Mouse (Mus musculus): ENCODE measurements around the gene Slc12a8. TPM values are rescaled to one million over a fixed set of nuclear protein-coding genes. Genes with fewer than 3 reads are reported as not detected.

Slc12a8 gene
- total RNA-seq, 2 experiments from 2014 or later, result 0.31 to 0.47 TPM

DNA sequence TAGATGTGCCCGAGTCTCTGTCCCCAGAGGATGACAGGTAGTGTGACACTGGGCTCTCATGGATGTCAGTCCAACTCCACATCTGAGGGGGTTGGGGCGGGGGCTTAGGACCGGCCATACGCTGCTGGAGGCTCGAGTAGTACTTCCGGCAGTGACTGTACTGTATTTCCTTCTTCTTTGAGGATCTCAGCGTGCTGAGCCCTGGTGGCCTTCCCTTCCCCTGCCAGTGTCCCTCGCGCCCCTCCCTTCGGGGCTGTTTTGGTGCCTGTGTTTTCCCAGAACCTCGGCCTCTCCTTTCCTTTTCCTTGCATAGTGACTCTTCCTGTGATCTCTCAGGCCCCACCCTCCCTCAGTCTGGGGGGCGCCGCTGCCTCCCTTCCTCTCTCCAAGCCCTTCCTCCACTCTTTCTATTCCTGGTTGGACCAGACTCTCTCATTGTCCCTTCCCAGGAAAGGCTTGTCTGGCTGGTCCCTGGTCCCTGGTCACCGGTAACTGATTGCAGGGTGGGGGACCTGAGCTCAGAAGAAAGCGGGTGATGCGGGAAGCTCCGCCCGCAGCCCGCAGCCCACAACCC lies 66.8 kb downstream of the Slc12a8 start:
- peak; percentile 77 to 88 for DNase-seq

DNA sequence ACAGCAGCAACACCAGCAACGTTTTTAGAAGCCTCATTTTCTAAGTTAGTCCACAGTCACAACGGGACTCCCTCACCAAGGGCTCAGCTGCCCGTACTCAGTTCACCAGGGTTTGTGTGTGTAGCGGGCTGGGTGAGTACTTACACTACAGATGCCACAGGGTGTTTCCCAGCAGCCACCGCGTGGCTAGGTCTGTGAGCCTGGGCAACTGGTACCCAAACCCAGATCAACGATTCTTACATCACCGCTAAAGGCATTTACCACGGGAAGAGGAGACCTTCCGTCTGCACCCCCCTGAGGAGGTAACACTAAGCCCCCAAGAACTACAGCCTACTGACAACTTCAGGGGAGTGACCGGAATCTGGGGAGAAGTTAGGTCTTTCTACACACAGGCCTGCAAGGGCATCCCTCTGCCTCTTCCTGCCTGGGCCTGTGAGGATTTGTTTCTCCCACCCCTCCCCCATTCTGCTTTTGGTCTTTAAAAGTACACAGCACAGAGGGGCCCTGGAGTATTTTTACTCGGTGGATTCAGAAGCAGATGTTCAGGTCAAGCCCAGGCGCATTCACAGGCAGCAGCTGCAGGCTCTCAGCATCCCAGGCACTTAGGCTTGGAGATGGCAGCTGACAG lies 67.4 kb downstream of the Slc12a8 start:
- peak; percentile 62 to 69 for DNase-seq

DNA sequence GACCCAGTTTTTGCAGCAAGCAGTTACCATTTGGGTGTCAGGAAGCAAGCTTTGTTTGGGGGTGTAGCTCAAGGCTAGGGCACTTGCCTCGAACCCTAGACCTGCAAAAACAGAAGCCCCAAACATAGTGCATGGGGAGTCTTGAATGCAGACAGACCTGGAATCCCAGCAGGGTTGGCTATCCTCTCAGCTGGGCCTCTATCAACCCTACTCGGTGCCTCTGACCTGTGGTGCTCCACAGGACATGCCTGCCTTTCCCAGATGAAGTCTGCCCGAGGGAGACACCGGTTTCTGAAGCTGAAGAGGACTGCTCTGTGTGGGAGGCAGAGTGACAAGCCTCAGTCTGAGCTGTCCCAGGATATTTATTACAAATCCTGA lies 67.9 kb downstream of the Slc12a8 start:
- DNase-seq, result no peak

DNA sequence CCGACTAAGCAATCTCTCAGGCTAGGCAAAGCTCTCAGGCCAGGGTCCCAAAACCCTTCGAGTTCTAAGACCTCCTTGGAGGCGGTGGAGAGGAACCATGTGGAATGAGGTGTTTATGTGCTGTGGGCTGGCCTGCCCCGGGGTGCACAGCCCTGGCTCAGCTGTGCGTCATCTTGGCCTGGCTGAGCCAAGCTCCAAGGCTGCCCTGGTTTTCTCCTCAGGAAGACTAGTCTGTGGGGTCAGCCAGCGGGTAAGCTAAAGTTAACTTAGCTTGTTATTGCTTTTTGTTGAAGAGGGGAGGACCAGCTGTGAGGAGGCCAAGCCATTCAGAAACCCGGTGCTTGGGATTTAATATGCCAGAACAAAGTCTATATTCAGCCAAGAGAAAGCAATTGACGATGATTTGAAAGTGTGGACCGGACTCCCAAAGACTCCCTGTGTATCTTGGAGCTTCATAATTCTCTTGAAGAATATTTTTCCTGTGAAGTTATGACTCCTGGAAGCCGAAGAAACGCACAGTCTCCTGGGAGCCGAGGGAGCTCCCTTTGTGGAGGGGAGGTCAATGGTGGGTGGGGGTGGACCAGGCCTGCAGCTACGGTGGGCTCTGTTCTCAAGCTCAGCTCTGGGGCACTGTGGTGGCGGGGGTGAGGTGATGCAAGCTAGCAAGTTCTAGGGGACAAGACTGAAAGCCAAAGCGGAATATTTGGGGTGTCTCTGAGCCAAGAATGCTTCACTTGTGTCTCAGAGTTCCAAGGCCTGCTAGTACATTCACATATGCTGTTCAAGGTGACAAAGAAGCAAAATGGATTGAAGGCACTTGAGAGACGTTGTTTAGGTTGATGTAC lies 70.4 kb downstream of the Slc12a8 start:
- DNase-seq, result peak; percentile 74 to 88

DNA sequence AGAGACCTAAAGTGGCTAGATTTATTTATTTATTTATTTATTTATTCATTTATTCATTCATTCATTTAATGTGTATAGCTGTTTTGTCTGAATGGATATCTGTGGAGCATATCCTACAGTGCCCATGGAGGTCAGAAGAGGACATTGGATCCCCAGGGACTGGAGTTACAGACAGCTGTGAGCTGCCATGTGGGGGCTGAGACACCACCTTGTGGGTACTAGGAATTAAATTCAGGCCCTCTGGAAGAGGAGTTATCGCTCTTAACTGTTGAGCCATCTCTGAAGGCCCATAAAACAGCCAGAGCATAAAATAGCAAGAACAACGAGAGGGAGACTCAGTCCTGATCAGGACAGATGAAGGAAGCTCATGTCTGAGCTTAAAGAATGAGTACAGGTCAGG lies 71.7 kb downstream of the Slc12a8 start:
- no peak for DNase-seq

DNA sequence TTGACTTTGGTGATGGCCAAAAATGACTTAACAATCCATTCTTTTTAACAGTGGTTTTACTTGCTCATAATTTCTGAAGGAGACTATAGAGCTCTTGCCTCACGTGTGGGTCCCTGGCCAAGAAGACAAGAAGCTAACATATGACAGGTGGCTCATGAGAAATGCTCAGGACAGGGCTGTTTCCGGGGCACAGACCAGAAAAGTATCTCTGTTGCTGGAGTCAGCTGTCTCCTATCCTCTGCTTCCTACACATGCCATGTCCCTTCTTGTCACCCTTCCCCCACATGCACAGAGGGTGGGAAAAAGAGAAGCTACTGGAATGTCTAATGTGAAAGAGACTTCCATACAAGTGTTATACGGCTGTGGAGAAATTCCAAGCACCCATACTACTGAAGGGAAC lies 73.3 kb downstream of the Slc12a8 start:
- DNase-seq, result no peak

DNA sequence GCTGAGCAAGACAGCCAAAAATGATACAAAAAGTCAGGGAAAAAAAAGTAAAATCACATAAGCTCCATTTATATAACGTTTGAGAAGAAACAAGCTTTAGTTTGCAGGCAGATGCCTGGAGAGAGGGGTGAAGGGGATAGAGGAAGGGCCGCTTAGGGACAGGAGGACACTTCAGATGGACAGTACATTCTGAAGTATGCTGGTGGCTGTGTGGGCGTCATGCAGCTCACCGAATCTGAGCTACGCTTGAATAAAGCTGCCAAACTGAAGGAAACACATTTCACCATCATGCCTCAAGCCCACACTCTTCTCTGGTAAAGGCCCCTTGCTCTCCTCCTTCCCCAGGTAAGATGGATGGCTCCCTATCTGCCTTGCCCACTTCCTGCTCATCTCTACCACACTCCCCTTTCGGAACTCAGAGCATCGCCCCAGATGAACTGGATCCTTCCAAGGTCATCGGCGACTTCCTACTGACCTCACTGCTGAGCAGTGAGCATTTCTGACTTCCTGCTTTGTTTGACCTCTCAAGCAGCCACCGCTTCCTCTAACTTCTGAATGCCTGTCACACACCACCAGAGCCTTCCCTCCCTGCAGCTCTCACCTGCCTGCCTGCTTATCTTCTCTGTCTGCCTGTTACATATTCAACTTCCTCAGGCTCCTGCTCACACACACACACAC lies 74.4 kb downstream of the Slc12a8 start:
- peak in 1 of 2 experiments; percentile 17 for DNase-seq

DNA sequence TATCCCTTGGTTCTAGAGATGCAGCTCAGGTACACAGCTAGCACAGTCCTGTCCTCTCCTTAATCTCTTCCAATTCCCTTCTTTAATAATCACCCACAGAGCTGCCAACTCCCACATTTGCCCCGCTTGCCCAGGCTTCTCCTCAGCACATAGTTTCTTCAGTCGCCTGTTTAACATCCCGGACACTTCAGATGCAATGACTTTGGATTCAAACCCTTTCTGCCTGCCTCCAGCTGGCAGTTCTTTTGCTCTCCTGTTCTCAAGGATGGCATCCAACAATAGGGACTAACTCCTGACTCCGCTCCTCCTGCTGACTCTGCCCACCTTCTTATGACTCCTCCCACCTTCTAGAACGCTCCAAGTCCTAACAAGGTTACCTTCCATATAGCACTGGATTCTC lies 75.2 kb downstream of the Slc12a8 start:
- peak in 1 of 2 experiments; percentile 59 for DNase-seq

DNA sequence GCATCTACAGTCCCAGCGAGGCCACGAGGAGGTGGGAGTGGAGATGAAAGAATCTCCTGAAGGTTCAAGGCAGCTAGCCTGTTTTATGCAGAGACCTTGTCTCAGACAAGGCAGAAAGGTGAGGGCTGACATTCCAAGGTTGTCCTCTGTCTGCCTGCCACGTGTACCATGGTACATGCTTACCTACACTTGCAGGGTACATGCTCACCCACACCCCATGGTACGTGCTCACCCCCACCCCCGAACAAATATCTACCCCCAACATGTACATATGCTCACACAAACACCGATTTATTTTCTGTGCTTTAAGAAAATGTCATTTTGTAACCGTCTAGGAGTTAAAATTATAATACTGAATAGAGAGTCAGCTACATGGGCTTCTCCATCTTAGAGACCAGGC lies 76.3 kb downstream of the Slc12a8 start:
- DNase-seq, result no peak

DNA sequence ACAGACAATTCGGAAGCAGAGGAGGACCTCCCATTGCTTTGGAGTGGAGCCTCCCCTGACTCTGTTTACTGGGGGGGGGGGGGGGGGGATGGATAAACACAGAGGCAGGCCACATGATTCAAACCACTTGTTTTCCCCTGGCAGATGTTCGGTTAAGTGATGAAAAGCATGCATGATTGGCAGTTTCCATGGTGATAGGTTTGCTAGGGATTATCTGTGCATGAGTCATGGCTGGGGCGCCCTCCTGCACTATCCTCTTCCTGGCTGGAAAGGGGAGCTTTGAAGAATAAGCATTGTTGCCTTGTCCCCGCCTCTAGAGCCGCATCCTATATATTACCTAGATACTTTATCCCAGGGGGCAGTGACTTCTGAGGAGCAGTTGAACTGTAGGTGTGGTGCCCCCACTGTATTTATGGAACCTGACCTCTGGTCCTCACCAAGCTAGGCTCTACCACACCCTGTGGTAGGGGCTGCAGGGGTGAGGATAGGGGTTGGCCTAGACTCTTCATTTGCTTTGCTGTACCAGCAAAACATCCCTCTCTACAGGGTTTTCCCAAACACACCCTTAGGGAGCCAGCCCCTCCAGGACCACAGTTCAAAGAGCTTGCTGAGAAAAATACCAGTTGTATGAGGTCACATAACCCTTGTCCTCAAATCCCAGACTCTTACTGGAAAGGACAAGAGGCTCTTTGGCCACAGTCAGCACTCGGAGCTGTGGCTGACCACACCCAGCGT lies 77.1 kb downstream of the Slc12a8 start:
- DNase-seq, result peak; percentile 75 to 83

DNA sequence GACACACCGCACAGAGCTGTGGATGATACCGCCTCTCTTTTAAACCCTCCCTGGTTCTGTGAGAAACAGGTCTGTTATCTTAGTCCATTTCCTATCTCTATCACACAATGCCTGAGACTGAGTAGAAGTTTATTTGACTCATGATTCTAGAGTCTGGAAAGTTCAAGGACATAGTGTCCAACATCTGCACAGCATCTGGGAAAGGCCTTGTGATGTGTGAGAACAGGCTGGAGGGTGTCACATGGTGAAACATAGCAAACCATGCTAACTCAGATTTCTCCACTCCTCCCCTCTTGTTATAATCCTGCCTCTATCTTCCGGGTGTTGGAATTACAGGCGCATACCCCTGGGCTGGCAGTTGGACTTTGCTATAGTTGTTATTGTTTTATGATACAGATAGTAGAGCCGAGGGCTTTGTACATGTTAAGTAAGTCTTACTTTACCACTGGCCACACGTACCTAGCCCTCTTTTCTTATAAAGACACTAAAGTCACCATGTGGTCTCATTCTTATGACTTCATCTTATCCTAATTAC lies 78.2 kb downstream of the Slc12a8 start:
- peak in 1 of 2 experiments; percentile 71 for DNase-seq

DNA sequence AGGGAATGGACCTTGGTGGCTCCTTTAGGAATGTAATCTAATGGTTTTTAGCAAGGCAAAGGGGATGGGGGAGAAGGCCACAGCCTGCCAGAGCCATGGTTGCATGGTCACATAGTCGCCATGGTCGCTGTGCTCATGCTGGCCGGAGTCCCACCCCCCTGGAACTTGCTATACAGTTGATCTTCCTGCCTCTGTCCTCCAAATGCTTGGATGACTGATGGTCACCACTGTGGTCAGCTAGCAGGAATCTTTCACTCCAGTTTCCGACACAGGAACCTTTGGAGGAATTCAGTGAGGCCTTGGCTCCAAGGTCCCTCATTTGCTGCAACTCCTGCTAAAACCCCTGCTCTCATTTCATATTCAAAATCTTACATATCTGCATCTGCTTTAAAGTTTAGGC lies 79.1 kb downstream of the Slc12a8 start:
- DNase-seq, result no peak

DNA sequence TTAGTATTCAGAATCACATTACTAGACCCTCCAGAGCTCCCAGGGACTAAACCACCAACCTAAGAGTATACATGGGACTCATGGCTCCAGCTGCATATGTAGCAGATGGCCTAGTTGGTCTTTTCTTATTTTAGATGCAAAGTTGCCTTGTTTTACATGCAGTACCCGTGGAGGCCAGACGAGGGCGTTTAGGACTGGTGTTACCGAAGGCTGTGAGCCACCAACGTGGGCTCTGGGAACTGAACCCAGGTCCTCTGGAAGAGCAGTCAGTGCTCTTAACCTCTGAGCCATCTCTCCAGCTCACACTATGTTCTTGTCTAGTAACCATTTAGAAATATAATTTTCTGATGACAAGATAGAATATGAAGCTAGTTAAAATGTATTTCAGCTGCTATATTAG lies 83.1 kb downstream of the Slc12a8 start:
- DNase-seq, result no peak

DNA sequence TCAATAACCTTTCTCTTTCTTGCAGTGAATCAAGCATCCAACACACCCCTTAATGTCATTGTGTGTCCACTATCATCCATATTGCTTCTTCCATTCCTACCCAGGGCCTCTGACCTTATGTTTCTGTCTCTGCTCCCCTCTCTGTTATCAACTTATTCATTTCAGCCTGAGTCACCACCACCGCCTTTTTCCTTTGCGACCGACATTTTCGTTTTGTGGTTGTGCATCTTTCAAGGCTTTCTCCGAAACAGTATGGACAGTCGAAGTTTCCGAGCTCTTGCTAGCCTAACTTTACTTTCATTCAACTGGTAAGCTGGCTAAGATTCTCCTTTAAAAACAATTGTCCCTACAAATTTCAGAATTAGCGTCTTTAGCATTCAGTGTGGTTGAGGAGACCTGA lies 84.2 kb downstream of the Slc12a8 start:
- DNase-seq, result no peak

DNA sequence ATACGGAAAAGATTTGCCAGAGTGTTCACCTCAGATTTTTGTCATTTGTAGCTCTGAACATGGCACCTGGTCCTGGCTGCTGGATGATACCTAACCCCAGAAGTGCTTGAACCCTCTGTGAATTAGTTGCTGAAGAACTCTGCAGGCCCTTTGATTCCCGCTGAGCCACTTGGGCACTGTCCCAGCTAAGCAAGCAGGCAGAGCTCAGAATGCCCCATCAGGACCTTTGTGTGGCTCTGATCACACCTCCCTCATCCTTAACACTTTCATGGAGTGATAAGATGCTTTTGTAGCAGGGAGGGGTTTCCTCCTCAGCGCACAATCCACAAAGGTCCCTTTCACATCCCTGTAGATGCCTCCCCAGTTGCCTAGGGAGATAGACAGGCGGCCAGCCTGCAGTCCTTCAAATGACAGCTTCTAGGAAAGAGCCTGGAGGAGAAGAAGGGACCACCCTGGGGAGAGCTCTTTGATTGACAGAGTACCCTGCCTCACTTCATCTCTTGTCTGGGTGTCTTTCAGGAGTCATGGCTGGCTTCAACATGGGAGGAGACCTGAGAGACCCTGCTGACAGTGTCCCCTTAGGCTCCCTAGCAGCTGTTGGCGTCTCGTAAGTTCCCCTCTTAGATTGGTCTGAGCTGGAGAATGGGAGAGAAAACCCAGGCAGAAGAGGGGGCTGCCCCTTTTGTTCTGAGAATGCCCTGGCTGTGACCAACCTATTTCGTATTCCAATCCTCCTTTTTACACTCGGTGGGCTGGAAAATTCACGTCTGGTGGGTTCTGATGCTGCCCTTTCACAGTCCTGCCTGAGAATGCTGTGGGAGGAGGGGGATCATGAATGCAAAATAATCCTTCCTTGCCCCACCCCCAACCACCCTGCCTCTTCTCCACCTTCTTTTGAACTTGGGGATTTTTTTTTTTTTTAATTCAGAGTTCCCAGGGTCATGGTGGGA lies 88.8 kb downstream of the Slc12a8 start:
- DNase-seq, result no peak

DNA sequence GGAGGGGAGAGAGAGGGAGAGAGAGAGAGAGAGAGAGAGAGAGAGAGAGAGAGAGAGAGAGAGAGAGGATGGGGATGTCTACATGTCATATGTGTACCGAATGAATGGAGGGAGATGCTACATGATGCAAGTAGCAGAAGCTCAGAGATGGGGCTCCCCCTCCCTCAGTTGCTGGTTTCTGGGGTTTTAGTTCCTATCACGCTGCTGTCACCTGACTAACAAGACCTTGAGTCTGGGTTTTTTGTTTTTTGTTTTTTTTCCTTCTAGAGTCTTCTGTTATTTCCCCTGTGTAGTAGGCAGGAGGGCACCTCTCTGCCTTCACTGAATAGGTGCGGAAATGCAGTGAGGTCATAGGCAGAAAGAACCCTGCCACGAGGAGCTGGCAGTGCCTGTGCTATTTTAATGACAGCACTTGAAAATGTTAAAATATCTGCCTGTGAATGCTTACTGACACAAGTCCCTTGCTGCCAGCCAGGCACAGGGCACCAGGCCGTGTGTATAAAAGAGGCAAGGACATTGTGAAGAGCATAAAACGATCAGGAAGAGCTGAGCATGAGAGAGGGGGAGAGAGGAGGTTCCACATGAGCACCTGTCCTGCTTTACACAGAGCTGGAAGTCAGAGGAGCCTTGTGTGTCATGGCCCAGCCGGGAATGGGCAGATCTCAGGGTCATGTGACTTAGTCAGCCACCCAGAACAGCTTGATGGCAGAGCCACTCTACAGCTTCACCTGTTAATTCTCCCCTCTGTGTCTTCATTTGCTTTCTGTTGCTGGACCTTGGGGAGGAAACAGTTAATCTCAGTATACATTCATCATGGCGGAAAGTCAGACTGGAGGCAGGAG lies 89.8 kb downstream of the Slc12a8 start:
- peak; percentile 48 to 75 for DNase-seq

DNA sequence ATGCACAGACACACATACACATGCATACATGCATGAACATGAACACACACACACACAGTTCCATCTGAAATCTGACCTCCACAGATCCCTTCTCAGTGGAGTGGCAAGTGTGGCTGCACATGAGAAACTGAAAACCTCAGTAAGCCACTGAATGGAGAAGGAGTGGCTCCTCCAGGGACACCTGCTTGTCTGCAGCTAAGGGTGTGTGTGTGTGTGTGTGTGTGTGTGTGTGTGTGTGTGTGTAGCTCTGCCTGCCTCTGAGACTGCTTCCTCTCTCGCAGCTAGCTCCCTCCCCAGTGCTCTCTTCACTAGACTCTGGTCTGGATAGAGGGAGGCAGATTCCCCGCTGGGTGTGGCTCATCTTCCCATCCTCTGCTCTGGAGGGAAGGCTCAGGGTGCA lies 92.4 kb downstream of the Slc12a8 start:
- DNase-seq, result no peak

DNA sequence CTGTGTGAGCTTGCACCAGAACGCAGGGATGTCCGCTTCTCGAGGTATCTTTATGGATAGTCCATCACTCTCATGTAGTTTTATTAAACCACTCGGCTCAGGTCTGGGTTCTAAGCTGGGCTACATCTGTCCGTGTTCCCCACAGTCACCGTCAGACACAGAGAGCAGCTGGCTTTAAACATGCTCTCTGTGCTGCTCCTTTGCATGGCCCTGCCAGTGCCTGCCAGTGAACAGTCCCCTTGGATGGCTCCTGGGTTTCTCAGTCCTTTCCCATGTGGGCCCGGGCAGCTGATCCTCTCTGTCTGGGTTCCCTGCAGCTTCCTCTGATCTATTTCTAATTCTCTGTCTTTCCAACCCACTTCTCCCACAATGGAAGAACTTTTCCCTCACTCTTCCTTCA lies 93.3 kb downstream of the Slc12a8 start:
- no peak for DNase-seq

DNA sequence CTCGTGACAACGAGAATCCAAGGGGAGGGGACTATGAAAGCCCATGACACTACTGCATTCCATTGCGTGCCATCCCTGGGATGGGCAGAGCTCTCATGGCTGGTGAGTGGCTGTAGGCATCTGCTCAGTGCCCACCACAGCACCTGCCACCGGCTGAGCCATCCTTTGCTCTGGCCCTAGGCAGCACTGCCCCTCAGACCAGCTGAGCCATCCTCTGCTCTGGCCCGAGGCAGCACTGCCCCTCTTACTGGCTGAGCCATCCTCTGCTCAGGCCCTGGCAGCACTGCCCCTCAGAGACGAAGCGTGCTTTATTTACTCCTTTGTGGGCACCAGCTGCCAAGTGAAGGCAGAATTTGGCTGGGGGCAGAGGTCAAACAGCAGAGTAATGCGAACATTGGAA lies 94.2 kb downstream of the Slc12a8 start:
- no peak for DNase-seq
